Mouse (Mus musculus): ENCODE data around the gene Prss2. TPM values are rescaled to one million over a fixed set of nuclear protein-coding genes. Genes with fewer than 3 reads are reported as not detected.
"Not testable (repeated sequence)": the region's sequence is repeated elsewhere in the genome, so short reads cannot be mapped to it uniquely, and the experiment has no call there.

Gene Prss2
- total and polyA plus RNA-seq, 2 experiments from 2014 or later = not detected

DNA sequence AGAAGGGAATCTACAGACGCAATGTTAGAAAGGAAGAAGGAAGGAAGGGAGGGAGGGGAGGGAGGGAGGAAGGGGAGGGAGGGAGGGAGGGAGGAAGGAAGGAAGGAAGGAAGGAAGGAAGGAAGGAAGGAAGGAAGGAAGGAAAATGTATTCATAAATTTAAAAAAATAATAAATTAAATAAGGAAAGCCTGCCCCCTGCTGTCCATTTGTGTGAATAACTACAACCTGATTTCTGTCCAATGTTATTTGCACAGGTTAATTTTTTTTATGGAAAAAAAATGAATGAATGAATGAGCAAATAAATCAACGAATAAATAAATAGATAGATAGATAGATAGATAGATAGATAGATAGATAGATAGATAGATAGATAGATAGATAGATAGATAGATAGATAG, 8.4 kb downstream of the Prss2 start:
- H3K4me2 ChIP-seq (ENCODE audit: low read depth, low read length); H3K27ac ChIP-seq; H3K9me3 ChIP-seq (ENCODE audit: low read length); H3K4me1 ChIP-seq (ENCODE audit: insufficient read depth, low read length); H3K36me3 ChIP-seq (ENCODE audit: insufficient read depth, low read length); H3K27me3 ChIP-seq (ENCODE audit: insufficient read depth, low read length); H3K9ac ChIP-seq (replicated peaks; ENCODE audit: low read length); ATAC-seq; H3K4me3 ChIP-seq (ENCODE audit: low read length): not testable (repeated sequence)
- peak; percentile 36 for DNase-seq (ENCODE audit: low spot score)
- WGBS = 31% methylated on average over 2 of the region's 2 CpGs
- TF ChIP-seq CTCF (IDR thresholded peaks at IDR 0.05; ENCODE audit: low read depth) = peak; percentile 28

DNA sequence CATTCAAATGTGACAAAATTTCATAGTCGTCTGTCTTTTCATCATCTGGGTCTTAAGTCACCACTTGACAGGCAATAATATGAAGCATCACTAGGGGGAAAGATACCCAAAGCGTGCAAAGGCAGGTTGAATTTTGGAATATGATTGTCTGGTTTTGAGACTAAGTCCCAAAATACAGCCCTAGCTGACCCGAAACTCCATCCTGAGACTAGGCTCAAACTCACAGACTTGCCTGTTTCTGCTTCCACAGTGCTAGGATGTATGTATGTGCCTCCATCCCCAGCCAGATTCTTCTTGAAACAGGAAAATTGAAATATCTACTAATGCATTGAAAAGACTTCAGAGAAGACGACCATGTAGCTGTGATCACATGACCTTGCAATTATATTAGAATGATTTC, 10.6 kb downstream of the Prss2 start:
- H3K27me3 ChIP-seq (ENCODE audit: insufficient read depth, low read length) = no peaks in the 10 kb centered on the region
- H3K27ac ChIP-seq = no peak overlapping the region
- no peak overlapping the region for H3K4me3 ChIP-seq (ENCODE audit: low read length)
- no peak for DNase-seq (ENCODE audit: low spot score)
- WGBS = 90% methylated on average over 4 of the region's 4 CpGs
- no peak overlapping the region for H3K9ac ChIP-seq (replicated peaks; ENCODE audit: low read length)
- TF ChIP-seq CTCF (IDR thresholded peaks at IDR 0.05; ENCODE audit: low read depth) = no peak
- no peak for ATAC-seq
- H3K4me1 ChIP-seq (ENCODE audit: insufficient read depth, low read length) = no peaks in the 10 kb centered on the region
- no peaks in the 10 kb centered on the region for H3K36me3 ChIP-seq (ENCODE audit: insufficient read depth, low read length)
- H3K4me2 ChIP-seq (ENCODE audit: low read depth, low read length) = no peak overlapping the region
- H3K9me3 ChIP-seq (ENCODE audit: low read length) = no peaks in the 10 kb centered on the region

DNA sequence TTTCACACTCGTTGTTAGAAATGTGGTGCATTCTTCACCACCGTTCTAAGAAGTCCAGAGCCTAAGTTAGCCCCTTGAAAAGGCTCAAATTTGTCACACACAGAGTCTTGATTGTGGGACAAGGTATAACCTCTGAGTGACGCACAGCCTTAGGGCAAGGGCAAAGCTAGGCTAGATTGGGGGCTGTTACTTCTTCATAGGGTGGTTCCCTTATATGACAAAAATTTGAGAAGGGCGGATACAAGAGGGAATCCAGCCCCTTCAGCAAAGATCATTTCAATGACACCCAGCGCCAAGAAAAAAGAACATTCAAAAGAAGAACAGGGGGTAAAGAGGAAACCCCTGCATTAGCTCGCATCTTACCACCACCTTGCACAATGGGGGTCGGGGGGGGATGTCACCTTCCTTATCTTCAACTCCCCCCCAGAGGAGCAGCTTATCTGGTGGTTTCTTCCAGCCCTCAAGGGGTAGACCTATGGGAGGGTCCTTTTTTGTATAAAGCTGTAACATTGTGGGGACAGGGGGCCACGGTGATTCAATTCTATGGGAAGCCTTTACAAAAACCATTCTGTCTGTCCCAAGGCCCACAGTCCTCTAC, 11.2 kb downstream of the Prss2 start:
- no peak overlapping the region for H3K4me2 ChIP-seq (ENCODE audit: low read depth, low read length)
- ATAC-seq (no peak), DNase-seq (ENCODE audit: low spot score) (no peak)
- H3K27me3 ChIP-seq (ENCODE audit: insufficient read depth, low read length) = no peaks in the 10 kb centered on the region
- no peak overlapping the region for H3K27ac ChIP-seq
- H3K9me3 ChIP-seq (ENCODE audit: low read length) = no peaks in the 10 kb centered on the region
- no peaks in the 10 kb centered on the region for H3K4me1 ChIP-seq (ENCODE audit: insufficient read depth, low read length)
- no peak overlapping the region for H3K9ac ChIP-seq (replicated peaks; ENCODE audit: low read length)
- no peak overlapping the region for H3K4me3 ChIP-seq (ENCODE audit: low read length)
- no peak for TF ChIP-seq CTCF (IDR thresholded peaks at IDR 0.05; ENCODE audit: low read depth)
- H3K36me3 ChIP-seq (ENCODE audit: insufficient read depth, low read length) = no peaks in the 10 kb centered on the region
- WGBS = 87% methylated on average over 8 of the region's 8 CpGs

DNA sequence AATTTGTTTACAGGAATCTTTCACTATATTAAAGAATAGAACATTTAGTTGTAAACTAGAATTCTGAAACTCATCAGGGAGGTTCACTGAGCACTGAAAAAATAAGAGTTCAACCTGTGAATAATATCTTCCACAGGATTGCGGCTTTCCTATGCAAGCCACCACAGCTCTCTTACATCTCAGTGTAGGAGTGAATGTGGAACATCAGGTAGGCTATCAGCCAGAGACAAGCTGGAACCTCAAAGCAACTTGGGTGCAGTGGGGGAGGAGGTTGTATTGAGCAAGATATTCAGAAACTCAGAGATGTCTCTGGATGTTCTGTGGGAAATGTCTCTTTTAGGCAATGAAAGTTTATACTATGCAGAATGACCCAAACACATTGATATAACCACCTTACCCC, 15.8 kb downstream of the Prss2 start:
- no peak for TF ChIP-seq CTCF (IDR thresholded peaks at IDR 0.05; ENCODE audit: low read depth)
- Histone ChIP-seq H3K36me3 (ENCODE audit: insufficient read depth, low read length) (no peaks in the 10 kb centered on the region), H3K27ac (no peak overlapping the region), H3K4me2 (ENCODE audit: low read depth, low read length) (no peak overlapping the region), H3K9me3 (ENCODE audit: low read length) (no peaks in the 10 kb centered on the region), H3K27me3 (ENCODE audit: insufficient read depth, low read length) (no peaks in the 10 kb centered on the region), H3K9ac (replicated peaks; ENCODE audit: low read length) (no peak overlapping the region), H3K4me3 (ENCODE audit: low read length) (no peak overlapping the region), H3K4me1 (ENCODE audit: insufficient read depth, low read length) (no peaks in the 10 kb centered on the region)
- no peak for ATAC-seq
- DNase-seq (ENCODE audit: low spot score) = no peak
- WGBS = 92% methylated on average over 1 of the region's 1 CpGs

DNA sequence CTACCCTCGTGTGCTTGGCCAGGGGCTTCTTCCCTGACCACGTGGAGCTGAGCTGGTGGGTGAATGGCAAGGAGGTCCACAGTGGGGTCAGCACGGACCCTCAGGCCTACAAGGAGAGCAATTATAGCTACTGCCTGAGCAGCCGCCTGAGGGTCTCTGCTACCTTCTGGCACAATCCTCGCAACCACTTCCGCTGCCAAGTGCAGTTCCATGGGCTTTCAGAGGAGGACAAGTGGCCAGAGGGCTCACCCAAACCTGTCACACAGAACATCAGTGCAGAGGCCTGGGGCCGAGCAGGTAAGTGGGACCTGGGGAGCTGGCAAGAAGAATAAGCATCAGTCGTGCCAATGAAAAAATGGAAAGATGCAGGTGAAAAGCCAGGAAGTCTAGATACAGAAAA, 16.7 kb downstream of the Prss2 start:
- H3K27me3 ChIP-seq (ENCODE audit: insufficient read depth, low read length); H3K4me3 ChIP-seq (ENCODE audit: low read length); H3K4me2 ChIP-seq (ENCODE audit: low read depth, low read length); H3K9me3 ChIP-seq (ENCODE audit: low read length); H3K27ac ChIP-seq; H3K36me3 ChIP-seq (ENCODE audit: insufficient read depth, low read length); H3K4me1 ChIP-seq (ENCODE audit: insufficient read depth, low read length); ATAC-seq; H3K9ac ChIP-seq (replicated peaks; ENCODE audit: low read length); DNase-seq (ENCODE audit: low spot score): not testable (repeated sequence)
- 90% methylated on average over 5 of the region's 8 CpGs for WGBS

DNA sequence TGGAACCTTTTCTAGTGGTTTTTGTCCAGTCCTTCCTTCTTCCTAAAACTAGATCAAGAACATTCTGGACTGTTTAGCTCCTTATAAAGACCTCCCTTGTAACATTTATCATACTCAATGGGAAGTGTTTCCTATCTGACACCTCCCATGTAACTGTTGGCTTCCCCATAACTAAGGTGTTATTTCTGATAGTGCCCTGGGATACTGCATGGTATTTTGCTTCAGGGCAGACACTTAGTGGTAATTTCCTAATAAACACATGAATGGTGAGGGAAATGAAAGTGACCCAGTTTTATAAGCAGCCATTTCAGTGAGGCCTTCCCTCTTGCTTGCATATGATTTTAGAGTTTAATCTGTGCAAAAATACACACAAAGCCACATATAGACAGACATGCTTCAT, 19.2 kb downstream of the Prss2 start:
- H3K4me3 ChIP-seq (ENCODE audit: low read length) = no peak overlapping the region

DNA sequence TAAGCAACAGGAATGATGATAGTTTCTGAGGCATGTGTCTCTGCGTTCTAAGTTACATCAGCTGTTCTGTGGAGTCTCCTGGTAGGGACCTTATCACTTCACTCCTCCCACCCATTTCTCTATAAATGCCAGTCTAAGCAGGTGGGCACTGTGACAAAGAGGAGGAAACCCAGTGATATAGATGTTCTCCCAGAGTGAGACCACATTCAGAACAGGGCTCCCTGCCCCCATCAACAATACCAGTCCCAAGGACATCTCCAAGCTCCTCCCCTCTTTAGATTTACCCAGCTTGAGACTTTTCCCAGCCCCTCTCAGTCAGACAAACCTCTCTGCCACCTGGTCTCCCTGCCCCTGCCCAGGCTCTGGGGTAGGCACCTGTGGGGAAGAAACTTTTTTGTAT, 20.2 kb downstream of the Prss2 start:
- ATAC-seq (no peak), DNase-seq (ENCODE audit: low spot score) (no peak)

More for the DNA sequence above, 19.2 kb downstream of the Prss2 start:
- H3K4me1 ChIP-seq (ENCODE audit: insufficient read depth, low read length) = peaks cover 4% of the 10 kb centered on the region
- ATAC-seq (no peak), DNase-seq (ENCODE audit: low spot score) (no peak)
- TF ChIP-seq CTCF (IDR thresholded peaks at IDR 0.05; ENCODE audit: low read depth) = no peak
- H3K27ac ChIP-seq = no peak overlapping the region
- no peaks in the 10 kb centered on the region for H3K36me3 ChIP-seq (ENCODE audit: insufficient read depth, low read length)
- H3K27me3 ChIP-seq (ENCODE audit: insufficient read depth, low read length) = no peaks in the 10 kb centered on the region
- H3K9ac ChIP-seq (replicated peaks; ENCODE audit: low read length) = no peak overlapping the region
- no peak overlapping the region for H3K4me2 ChIP-seq (ENCODE audit: low read depth, low read length)
- H3K9me3 ChIP-seq (ENCODE audit: low read length) = no peaks in the 10 kb centered on the region

More for the DNA sequence above, 20.2 kb downstream of the Prss2 start:
- H3K27me3 ChIP-seq (ENCODE audit: insufficient read depth, low read length) = no peaks in the 10 kb centered on the region
- no peak overlapping the region for H3K4me3 ChIP-seq (ENCODE audit: low read length)
- TF ChIP-seq CTCF (IDR thresholded peaks at IDR 0.05; ENCODE audit: low read depth) = no peak
- no peak overlapping the region for H3K27ac ChIP-seq
- no peaks in the 10 kb centered on the region for H3K9me3 ChIP-seq (ENCODE audit: low read length)
- H3K36me3 ChIP-seq (ENCODE audit: insufficient read depth, low read length) = no peaks in the 10 kb centered on the region
- H3K4me2 ChIP-seq (ENCODE audit: low read depth, low read length) = no peak overlapping the region
- WGBS = 63% methylated on average over 1 of the region's 1 CpGs
- H3K4me1 ChIP-seq (ENCODE audit: insufficient read depth, low read length) = peaks cover 4% of the 10 kb centered on the region
- H3K9ac ChIP-seq (replicated peaks; ENCODE audit: low read length) = no peak overlapping the region

All from hindbrain, postnatal 0 days (tissue).